Mouse (Mus musculus): ENCODE data around the gene Casp9.

GRCm38 (mm10) chr4:141822979-141823378, 29.6 kb downstream of the Casp9 start:
- TF ChIP-seq CTCF (conservative IDR thresholded peaks at IDR 0.05; ENCODE audit: low read length), result no peak
- TF ChIP-seq NANOG (IDR thresholded peaks at IDR 0.05; ENCODE audit: borderline replicate concordance, low read length), result no peak
